Mouse (Mus musculus): ENCODE measurements around the gene Brsk1. TPM values are rescaled to one million over a fixed set of nuclear protein-coding genes. Genes with fewer than 3 reads are reported as not detected.

Gene Brsk1
- polyA plus RNA-seq, 1 experiment from 2014 or later, result 0.71 TPM

DNA sequence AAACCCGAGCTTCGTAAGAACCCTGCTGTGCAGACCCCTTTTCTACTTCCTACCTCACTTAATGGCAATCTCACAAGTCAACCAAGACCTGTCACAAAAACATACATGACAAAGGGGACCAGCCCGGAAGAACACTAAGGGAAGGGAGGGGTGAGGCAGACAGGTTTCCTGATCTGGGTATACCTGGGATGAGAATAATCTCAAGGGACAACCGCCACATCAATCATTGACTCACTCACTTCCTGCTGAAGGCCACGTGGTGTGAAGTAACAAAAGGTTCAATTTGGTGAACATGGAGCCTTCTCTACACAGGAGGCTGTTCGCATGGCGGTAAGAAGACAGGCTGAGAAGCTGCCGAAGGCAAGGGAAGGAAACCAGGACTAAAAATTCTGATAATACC is 38.8 kb upstream of the Brsk1 start:
- TF ChIP-seq CTCF (IDR thresholded peaks at IDR 0.05; ENCODE audit: low read depth), result no peak
- ATAC-seq (replicated peaks; ENCODE audit: low FRiP score, low read depth), result no peak
- WGBS, result 69% methylated on average over 8 of the region's 8 CpGs
- Histone ChIP-seq H3K9ac (ENCODE audit: low read depth, low read length) (no peak overlapping the region), H3K27me3 (ENCODE audit: insufficient read depth, low read length) (no peaks in the 10 kb centered on the region), H3K4me3 (replicated peaks; ENCODE audit: low read depth, low read length) (no peak overlapping the region), H3K36me3 (ENCODE audit: insufficient read depth, low read length) (peaks cover 5% of the 10 kb centered on the region; the same call in 1 of the 2 replicates), H3K27ac (no peak overlapping the region), H3K4me2 (ENCODE audit: low read length) (no peak overlapping the region), H3K9me3 (replicated peaks; ENCODE audit: low read length) (no peaks in the 10 kb centered on the region), H3K4me1 (replicated peaks; ENCODE audit: insufficient read depth, low read length) (peaks cover 14% of the 10 kb centered on the region; the same call in 1 of the 2 replicates)
- no peak for DNase-seq (ENCODE audit: low spot score)

DNA sequence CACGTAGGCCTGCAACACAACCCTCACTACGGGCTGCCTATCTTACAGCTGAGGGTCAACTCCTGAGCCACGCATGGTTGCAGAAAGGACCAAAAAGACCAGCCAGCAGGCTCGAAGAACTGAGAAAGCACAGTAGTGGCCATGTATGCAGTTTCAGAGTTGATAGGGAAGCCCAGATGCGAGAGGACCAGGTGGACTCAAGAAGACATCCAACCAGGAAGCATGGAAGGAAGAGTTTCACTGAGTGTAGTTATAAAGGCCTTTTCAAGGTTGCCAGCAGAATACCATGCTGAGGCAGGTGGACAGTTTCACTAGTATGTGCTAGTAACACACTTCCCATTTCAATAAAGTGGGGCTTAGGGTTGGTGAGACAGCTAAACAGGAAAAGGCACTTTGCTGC is 37.7 kb upstream of the Brsk1 start:
- WGBS, result 86% methylated on average over 5 of the region's 5 CpGs
- H3K27ac ChIP-seq, result no peak overlapping the region
- H3K36me3 ChIP-seq (ENCODE audit: insufficient read depth, low read length), result 0 out of 2 replicates have a peak, but pooled peaks cover 3% of the 10 kb centered on the region
- H3K27me3 ChIP-seq (ENCODE audit: insufficient read depth, low read length), result no peaks in the 10 kb centered on the region
- ATAC-seq (replicated peaks; ENCODE audit: low FRiP score, low read depth) (no peak), DNase-seq (ENCODE audit: low spot score) (no peak)
- H3K9me3 ChIP-seq (replicated peaks; ENCODE audit: low read length), result no peaks in the 10 kb centered on the region
- no peak overlapping the region for H3K4me2 ChIP-seq (ENCODE audit: low read length)
- TF ChIP-seq CTCF (IDR thresholded peaks at IDR 0.05; ENCODE audit: low read depth), result no peak
- no peak overlapping the region for H3K9ac ChIP-seq (ENCODE audit: low read depth, low read length)
- peaks cover 23% of the 10 kb centered on the region; the same call in 1 of the 2 replicates for H3K4me1 ChIP-seq (replicated peaks; ENCODE audit: insufficient read depth, low read length)
- H3K4me3 ChIP-seq (replicated peaks; ENCODE audit: low read depth, low read length), result no peak overlapping the region

DNA sequence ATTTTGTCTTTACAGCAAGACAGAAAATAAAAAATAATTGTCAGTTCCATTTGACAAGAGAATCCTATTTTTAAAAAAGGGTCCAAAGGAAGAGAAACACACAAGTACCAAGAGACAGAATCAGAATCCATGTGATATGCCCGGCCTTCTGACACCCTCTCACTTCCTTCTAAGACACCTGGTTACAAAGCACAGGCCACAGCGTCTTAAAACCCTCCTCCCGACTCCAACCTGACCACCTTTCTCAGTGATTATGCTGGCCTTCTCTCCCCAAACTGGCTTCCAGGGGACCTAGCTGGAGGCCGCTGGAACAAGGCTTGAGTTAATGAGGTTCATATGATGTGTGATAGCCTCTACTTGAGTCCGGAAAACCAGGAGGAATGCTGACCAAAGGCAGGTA is 37.1 kb upstream of the Brsk1 start:
- H3K9ac ChIP-seq (ENCODE audit: low read depth, low read length), result no peak overlapping the region
- WGBS, result 83% methylated on average over 5 of the region's 5 CpGs
- no peak for DNase-seq (ENCODE audit: low spot score)
- no peaks in the 10 kb centered on the region for H3K9me3 ChIP-seq (replicated peaks; ENCODE audit: low read length)
- no peaks in the 10 kb centered on the region for H3K27me3 ChIP-seq (ENCODE audit: insufficient read depth, low read length)
- ATAC-seq (replicated peaks; ENCODE audit: low FRiP score, low read depth), result no peak
- TF ChIP-seq CTCF (IDR thresholded peaks at IDR 0.05; ENCODE audit: low read depth), result no peak
- no peak overlapping the region for H3K4me2 ChIP-seq (ENCODE audit: low read length)
- H3K4me3 ChIP-seq (replicated peaks; ENCODE audit: low read depth, low read length), result no peak overlapping the region
- H3K27ac ChIP-seq, result no peak overlapping the region
- peaks cover 23% of the 10 kb centered on the region; the same call in 1 of the 2 replicates for H3K4me1 ChIP-seq (replicated peaks; ENCODE audit: insufficient read depth, low read length)
- H3K36me3 ChIP-seq (ENCODE audit: insufficient read depth, low read length), result 0 out of 2 replicates have a peak, but pooled peaks cover 3% of the 10 kb centered on the region

DNA sequence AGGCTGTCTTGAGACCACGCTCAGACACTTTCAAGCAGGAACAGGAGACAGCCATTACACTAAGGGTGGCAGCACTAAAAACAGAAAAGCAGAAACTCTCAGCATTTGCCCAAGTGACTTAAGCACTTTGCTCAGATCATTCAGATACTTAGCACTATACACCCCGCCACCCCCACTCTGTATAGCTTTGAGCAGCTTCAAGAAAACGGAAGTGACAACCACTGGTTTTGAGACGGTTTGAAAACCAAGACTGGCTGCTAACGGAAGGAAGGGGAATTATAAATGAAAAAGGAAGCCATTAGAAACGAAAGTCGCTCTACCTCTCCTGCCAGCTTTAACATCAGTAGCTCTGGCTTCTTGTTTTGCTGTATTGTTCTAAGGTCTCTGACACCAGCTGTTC is 36.6 kb upstream of the Brsk1 start:
- H3K27me3 ChIP-seq (ENCODE audit: insufficient read depth, low read length), result no peaks in the 10 kb centered on the region
- no peak overlapping the region for H3K27ac ChIP-seq
- H3K36me3 ChIP-seq (ENCODE audit: insufficient read depth, low read length), result 0 out of 2 replicates have a peak, but pooled peaks cover 3% of the 10 kb centered on the region
- no peak overlapping the region for H3K9ac ChIP-seq (ENCODE audit: low read depth, low read length)
- no peak overlapping the region for H3K4me3 ChIP-seq (replicated peaks; ENCODE audit: low read depth, low read length)
- H3K4me2 ChIP-seq (ENCODE audit: low read length), result no peak overlapping the region
- TF ChIP-seq CTCF (IDR thresholded peaks at IDR 0.05; ENCODE audit: low read depth), result no peak
- H3K4me1 ChIP-seq (replicated peaks; ENCODE audit: insufficient read depth, low read length), result peaks cover 23% of the 10 kb centered on the region; the same call in 1 of the 2 replicates
- peak; percentile 10 for DNase-seq (ENCODE audit: low spot score)
- ATAC-seq (replicated peaks; ENCODE audit: low FRiP score, low read depth), result no peak
- 78% methylated on average over 7 of the region's 7 CpGs for WGBS
- H3K9me3 ChIP-seq (replicated peaks; ENCODE audit: low read length), result no peaks in the 10 kb centered on the region

DNA sequence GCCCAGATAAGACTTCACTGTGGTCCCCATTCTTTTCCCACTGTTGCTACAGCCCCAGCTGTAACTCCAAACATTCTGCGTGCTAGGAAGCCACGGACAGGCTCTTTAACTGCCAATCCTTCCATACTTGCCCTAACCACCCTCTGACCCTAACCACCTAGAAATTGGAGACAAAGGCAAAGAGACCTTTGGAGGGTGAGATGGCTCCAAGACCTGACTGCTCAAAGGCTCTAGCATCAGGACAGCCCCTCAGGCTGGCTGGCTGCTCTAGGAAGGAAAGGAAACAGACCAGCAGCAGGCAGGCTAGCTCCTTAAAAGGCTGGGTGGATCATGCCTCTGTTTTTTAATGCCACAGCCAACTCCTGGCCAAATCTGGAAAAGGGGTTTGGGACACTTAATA is 36.2 kb upstream of the Brsk1 start:
- no peak overlapping the region for H3K9ac ChIP-seq (ENCODE audit: low read depth, low read length)
- no peaks in the 10 kb centered on the region for H3K27me3 ChIP-seq (ENCODE audit: insufficient read depth, low read length)
- no peak overlapping the region for H3K4me3 ChIP-seq (replicated peaks; ENCODE audit: low read depth, low read length)
- H3K36me3 ChIP-seq (ENCODE audit: insufficient read depth, low read length), result 0 out of 2 replicates have a peak, but pooled peaks cover 3% of the 10 kb centered on the region
- H3K4me2 ChIP-seq (ENCODE audit: low read length), result 0 out of 2 replicates have a peak overlapping the region, but pooled peaks have one; percentile 7
- no peaks in the 10 kb centered on the region for H3K9me3 ChIP-seq (replicated peaks; ENCODE audit: low read length)
- TF ChIP-seq CTCF (IDR thresholded peaks at IDR 0.05; ENCODE audit: low read depth), result no peak
- DNase-seq (ENCODE audit: low spot score), result no peak
- H3K4me1 ChIP-seq (replicated peaks; ENCODE audit: insufficient read depth, low read length), result peaks cover 23% of the 10 kb centered on the region; the same call in 1 of the 2 replicates
- H3K27ac ChIP-seq, result no peak overlapping the region; the same call in 1 of the 2 replicates
- ATAC-seq (replicated peaks; ENCODE audit: low FRiP score, low read depth), result no peak
- 76% methylated on average over 2 of the region's 2 CpGs for WGBS

DNA sequence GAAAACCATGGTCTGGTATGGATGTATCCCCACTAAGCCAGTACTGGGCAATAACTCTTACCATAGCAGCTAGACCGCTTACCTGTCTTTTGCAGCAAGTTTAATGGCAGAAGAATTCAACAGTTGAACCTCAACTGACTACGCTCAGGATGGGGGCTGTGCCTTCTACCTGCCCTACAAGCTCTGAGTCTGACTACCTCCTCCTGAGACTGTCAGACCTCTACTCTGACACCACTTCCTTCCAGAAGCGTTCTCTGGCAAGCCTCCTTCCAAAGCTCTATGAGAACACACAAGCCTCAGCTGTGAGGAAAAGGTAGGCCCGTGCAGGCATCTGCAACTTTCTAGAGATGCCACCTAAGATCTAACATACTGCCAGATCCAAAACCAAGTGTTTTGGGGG is 35.0 kb upstream of the Brsk1 start:
- Histone ChIP-seq H3K4me3 (replicated peaks; ENCODE audit: low read depth, low read length) (no peak overlapping the region), H3K4me1 (replicated peaks; ENCODE audit: insufficient read depth, low read length) (peaks cover 30% of the 10 kb centered on the region; the same call in 1 of the 2 replicates), H3K4me2 (ENCODE audit: low read length) (no peak overlapping the region), H3K27me3 (ENCODE audit: insufficient read depth, low read length) (no peaks in the 10 kb centered on the region), H3K27ac (no peak overlapping the region), H3K36me3 (ENCODE audit: insufficient read depth, low read length) (0 out of 2 replicates have a peak, but pooled peaks cover 3% of the 10 kb centered on the region), H3K9ac (ENCODE audit: low read depth, low read length) (no peak overlapping the region), H3K9me3 (replicated peaks; ENCODE audit: low read length) (no peaks in the 10 kb centered on the region)
- TF ChIP-seq CTCF (IDR thresholded peaks at IDR 0.05; ENCODE audit: low read depth), result no peak
- WGBS, result 82% methylated on average over 4 of the region's 4 CpGs
- no peak for ATAC-seq (replicated peaks; ENCODE audit: low FRiP score, low read depth)
- no peak for DNase-seq (ENCODE audit: low spot score)

DNA sequence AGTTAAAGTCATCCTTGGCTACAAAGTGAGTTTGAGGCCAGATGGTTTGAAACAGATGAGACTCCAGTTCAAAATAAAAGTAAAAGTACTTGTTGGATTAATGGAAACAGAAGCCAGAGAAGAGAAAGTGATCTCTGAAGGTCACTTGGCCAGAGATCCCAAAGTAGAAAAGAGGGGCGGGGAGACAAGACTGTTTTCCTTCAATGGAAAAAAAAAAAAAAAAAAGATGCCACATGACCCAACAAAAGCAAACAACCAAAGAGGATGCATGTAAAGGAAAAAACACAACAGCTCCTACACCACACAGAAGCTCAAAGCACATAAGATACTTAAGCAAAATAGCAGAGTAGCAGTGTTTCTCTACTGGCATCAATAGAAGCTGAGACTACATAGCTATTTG is 34.5 kb upstream of the Brsk1 start:
- 67% methylated on average over 1 of the region's 1 CpGs for WGBS
- no peak overlapping the region for H3K27ac ChIP-seq
- DNase-seq (ENCODE audit: low spot score), result no peak
- TF ChIP-seq CTCF (IDR thresholded peaks at IDR 0.05; ENCODE audit: low read depth), result no peak
- no peak overlapping the region for H3K4me3 ChIP-seq (replicated peaks; ENCODE audit: low read depth, low read length)
- ATAC-seq (replicated peaks; ENCODE audit: low FRiP score, low read depth), result no peak
- no peak overlapping the region for H3K4me2 ChIP-seq (ENCODE audit: low read length)
- no peaks in the 10 kb centered on the region for H3K9me3 ChIP-seq (replicated peaks; ENCODE audit: low read length)
- H3K27me3 ChIP-seq (ENCODE audit: insufficient read depth, low read length), result no peaks in the 10 kb centered on the region
- 0 out of 2 replicates have a peak, but pooled peaks cover 3% of the 10 kb centered on the region for H3K36me3 ChIP-seq (ENCODE audit: insufficient read depth, low read length)
- H3K4me1 ChIP-seq (replicated peaks; ENCODE audit: insufficient read depth, low read length), result peaks cover 30% of the 10 kb centered on the region; the same call in 1 of the 2 replicates
- H3K9ac ChIP-seq (ENCODE audit: low read depth, low read length), result no peak overlapping the region
